Mouse (Mus musculus): ENCODE data around the gene Dynll2.
"Not testable (repeated sequence)": the region's sequence is repeated elsewhere in the genome, so short reads cannot be mapped to it uniquely, and the experiment has no call there.

Gene Dynll2

GRCm38 (mm10) chr11:87987861-87988260 is 528 bp upstream of the Dynll2 start:
- DNase-seq (ENCODE audit: low read depth, low spot score), result no peak

DNA sequence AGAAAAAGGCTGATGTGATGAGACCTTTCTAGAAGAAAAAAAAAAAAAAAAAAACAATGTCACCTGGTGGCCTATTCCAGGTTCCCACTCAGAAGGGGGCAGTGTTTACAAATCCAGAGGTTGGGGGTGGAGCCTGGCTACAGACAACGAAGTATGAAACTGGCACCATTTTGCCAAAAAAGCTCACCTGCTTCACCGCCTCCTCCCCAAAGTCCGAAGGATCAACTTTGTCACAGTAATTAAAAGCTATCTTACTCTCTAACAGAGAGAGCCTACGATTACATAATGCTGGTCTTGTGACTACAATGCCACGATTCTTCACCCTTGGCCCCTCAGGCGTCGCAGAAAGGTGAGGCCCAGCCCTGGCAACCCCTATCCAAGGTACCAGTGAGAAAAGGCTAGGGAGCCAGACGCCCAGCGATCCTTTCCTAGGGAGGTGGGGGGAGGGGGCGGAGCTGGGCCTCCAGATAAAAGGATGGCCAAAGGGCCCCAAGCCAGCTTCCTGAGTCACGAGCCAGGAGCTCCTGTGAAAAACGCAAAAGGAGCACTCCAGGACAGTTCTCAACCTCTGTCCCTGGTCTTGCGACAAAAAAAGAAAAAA is 1.1 kb downstream of the Dynll2 start:
- peak; percentile 86 for DNase-seq (ENCODE audit: low read depth, low spot score)

GRCm38 (mm10) chr11:87985643-87986042 is 1.7 kb downstream of the Dynll2 start:
- DNase-seq (ENCODE audit: low read depth, low spot score), result no peak

- no peak for DNase-seq (ENCODE audit: low read depth, low spot score)
These were observed 2.8 kb downstream of the Dynll2 start for GRCm38 (mm10) chr11:87984571-87984970.

GRCm38 (mm10) chr11:87978905-87979304 is 8.4 kb downstream of the Dynll2 start:
- no peak for DNase-seq (ENCODE audit: low read depth, low spot score)

DNA sequence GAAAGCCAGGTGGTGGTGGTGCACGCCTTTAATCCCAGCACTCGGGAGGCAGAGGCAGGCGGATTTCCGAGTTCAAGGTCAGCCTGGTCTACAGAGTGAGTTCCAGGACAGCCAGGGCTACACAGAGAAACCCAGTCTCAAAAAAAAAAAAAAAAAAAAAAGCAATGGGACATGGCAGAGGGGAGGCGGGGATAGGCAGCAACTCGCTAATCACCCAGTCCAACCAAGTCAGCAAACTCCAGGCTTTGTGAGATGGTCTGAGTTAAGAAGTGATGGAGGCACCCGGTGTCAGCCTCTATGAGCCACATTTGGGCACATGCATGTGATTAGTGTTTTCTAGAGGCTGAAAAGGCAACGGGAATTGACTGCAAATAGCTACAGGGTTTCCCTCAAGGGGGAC is 10.3 kb downstream of the Dynll2 start:
- not testable (repeated sequence) for DNase-seq (ENCODE audit: low read depth, low spot score)

- DNase-seq (ENCODE audit: low read depth, low spot score), result peak; percentile 92
These were observed 12.7 kb downstream of the Dynll2 start for GRCm38 (mm10) chr11:87974477-87975181.

- peak; percentile 48 for DNase-seq (ENCODE audit: low read depth, low spot score)
These were observed 13.6 kb downstream of the Dynll2 start for GRCm38 (mm10) chr11:87973559-87974305.

DNA sequence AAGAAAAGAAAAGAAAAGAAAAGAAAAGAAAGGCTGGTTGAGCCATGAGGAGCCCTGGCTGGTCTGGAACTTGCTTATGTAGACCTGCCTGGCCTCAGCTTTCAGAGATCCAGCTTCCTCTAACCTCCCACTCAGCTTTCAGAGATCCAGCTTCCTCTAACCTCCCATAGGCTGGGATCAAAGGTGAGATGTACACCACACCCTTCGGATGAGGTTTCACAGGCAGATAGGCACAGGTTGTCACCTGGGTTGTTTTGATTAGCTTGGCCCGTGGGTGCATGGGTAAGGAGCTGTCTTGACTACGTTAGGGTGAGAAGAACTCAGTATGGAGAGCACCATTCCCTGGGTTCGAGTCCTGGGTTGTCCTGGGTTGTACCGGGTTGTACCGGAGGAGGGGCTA is 14.5 kb downstream of the Dynll2 start:
- DNase-seq (ENCODE audit: low read depth, low spot score), result no peak

DNA sequence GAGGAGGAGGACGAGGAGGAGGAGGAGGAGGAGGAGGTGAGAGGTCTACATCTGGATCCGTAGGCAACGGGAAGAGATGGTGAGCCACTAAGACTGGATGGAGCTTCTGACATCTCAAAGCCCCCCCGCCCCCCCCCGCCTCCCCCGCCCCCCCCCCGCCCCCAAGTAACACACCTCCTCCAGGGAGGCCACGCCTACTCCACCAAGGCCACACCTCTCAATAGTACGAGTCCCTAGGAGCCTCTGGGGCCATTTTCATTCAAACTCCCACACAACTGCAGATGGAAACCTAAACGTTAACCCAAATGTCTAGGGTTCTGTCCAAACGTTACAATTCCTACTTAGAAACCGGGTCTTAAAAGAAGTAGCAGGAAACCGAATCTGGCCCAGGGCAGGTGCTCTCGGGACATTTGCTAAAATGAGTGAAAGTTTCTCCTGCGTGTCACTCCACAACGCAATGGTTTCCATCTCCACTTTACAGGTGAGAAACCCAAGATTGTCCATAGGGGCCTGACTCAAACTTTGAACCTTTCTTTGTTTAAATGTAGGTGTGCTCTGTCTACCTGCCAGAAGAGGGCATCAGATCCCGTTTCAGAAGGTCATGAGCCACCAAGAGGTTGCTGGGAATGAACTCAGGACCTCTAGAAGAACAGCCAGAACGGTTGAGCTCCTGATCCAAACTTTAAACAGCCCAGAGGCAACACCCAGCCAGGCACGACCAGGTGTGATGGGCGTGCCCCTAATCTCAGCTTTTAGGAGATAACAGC is 18.8 kb downstream of the Dynll2 start:
- DNase-seq (ENCODE audit: low read depth, low spot score), result no peak

DNA sequence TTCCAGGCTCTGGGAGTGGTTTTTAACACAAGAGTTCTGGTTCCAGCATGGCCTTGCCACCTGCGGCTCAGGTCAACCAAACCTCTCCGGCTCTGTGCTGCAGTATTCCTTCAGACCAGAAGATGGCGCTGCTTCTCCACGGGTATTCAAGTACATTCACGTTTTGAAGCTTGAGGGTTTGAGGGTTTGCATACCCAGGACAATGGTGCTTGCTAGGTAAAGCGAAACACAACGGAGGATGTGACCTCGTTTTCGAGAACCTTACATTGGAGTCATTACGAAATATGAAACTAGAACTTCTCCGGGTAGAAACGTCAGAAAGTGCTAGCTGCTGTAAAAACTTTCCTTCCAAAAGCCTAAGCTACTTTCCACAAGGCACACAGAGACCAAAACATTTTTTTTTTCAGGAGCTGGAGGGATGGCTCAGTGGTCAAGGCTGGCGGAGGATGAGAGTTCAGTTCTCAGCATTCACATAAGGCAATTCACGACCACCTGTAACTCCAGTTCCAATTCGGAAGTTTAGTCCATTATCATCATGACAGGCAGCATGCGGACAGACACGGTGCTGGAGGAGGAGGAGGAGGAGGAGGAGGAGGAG is 19.5 kb downstream of the Dynll2 start:
- peak; percentile 93 for DNase-seq (ENCODE audit: low read depth, low spot score)

- DNase-seq (ENCODE audit: low read depth, low spot score), result no peak
These were observed 21.1 kb downstream of the Dynll2 start for GRCm38 (mm10) chr11:87966214-87966613.

DNA sequence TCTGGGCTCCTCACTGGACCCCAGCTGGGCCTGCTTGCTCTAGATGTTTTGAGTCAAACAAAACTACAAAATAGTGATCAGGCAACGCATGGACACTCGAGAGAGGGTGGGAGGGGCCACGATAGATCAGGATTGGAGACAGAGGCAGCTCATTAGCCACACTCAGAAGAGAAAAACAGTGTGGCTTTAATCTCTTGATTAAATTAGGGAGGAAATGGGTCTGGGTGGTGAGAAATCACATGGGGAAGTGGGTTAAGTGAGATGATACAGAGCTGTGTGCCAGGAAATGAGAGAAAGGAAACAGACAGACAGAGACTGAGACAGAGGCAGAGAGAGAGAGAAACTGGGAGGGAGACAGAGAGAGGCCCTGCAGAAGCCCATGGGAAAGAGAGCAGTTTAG is 22.0 kb downstream of the Dynll2 start:
- DNase-seq (ENCODE audit: low read depth, low spot score), result no peak

DNA sequence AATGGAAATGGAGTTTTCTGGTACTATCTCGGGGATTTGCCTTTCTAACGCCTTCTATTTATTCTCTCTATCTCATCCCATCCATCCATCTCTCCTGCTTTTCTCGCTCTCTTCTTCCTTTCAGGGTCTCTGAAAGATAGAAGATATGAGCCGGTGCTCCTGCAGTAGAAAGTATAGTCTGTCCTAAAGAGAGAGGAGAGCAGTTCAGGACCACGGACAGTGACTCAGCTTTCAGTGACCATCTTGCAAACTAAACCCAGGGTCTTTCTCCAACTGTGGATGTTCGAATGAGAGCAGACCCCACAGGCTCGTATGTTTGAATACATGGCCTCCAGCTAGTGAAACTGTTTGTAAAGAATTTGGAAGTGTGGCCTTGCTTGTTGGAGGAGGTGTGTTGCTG is 30.3 kb downstream of the Dynll2 start:
- DNase-seq (ENCODE audit: low read depth, low spot score), result no peak

GRCm38 (mm10) chr11:87955144-87955543 is 32.2 kb downstream of the Dynll2 start:
- DNase-seq (ENCODE audit: low read depth, low spot score), result peak; percentile 79

DNA sequence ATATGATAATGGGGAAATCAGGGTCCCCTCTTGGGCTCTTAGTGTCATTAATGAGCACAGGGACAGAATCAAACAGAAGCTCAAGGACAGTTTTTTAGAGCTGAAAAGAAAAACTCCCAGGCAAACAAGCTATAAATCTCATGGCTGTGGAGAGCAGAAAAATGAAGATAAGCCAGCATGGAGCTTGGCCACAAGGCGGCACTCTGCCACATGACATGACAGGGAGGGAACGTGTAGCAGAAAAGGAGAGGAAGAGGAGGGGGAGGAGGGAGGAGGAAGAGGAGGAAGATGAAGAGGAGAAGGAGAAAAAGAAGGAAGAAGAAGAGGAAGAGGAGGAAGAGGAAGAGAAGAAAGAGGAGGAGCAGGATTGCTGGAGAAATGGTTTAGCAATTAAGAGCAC is 37.3 kb downstream of the Dynll2 start:
- DNase-seq (ENCODE audit: low read depth, low spot score), result peak; percentile 61

- no peak for DNase-seq (ENCODE audit: low read depth, low spot score)
These were observed 51.9 kb downstream of the Dynll2 start for GRCm38 (mm10) chr11:87935467-87935866.

- DNase-seq (ENCODE audit: low read depth, low spot score), result no peak
These were observed 53.6 kb downstream of the Dynll2 start for GRCm38 (mm10) chr11:87933731-87934130.

- DNase-seq (ENCODE audit: low read depth, low spot score), result no peak
These were observed 57.0 kb downstream of the Dynll2 start for GRCm38 (mm10) chr11:87930348-87930747.

All from brain, adult 2 months (tissue).